In the genomic region with DNA sequence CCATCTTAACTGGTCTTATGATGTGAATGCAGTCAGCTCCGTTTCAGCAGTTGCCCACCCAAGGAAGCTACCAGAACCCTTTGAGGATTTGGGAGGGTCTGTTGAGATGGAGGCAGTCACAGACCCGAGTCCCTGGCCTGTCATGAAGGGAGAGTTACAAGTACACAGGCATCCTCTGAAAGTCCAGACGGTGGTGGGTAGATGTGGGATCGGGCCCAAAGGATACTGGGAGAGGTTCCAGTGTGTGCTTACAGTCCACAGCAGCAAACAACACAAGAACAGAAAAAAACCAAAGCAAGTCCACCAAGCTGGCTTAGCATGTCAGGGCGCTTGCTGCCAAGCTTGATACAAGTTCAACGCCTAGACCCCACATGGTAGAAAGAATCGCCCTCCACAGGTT, we compare ENCODE assay signal across 16 mouse cellular contexts. TPM values are rescaled to one million over a fixed set of nuclear protein-coding genes. Genes with fewer than 3 reads are reported as not detected.
DNase-seq lines count a peak whose midpoint lies in the region.
"Had no signal": no experiment of that assay in that cellular context is flagged by ENCODE, and none has a peak within 500 bp of the region (broad histone marks: within the 10 kb centered on the region; RNA-seq: fewer than 3 reads in every experiment).

No protein-coding gene starts in this region.

- DNase-seq in frontal cortex, postnatal 36 days (ENCODE audit: low spot score in 2 of 2): peak; percentile 44 to 70
- DNase-seq in frontal cortex, postnatal 25 days (ENCODE audit: low spot score in 2 of 2): no peak
- peak; percentile 58 to 69 for DNase-seq in left cerebral cortex, adult 18-20 months (ENCODE audit: low spot score in 2 of 2)
- no peak for DNase-seq in left cerebral cortex, adult 11 months (ENCODE audit: low spot score)
- peak; percentile 67 for DNase-seq in right cerebral cortex, adult 18-20 months
- no peak for DNase-seq in right cerebral cortex, postnatal 36 days (ENCODE audit: low spot score in 2 of 2)
- DNase-seq in layer of hippocampus, adult 9-11 months: peak; percentile 61
- DNase-seq in spleen, adult 18-20 months: no peak
- DNase-seq: adrenal gland, postnatal 10 days; cerebellum, adult 18-20 months; cerebellum, adult 9-11 months; cerebellum, postnatal 36 days; gastrocnemius, postnatal 10 days; heart, adult 18-20 months; heart, postnatal 10 days; heart, postnatal 4 days had no signal

RNA-seq across cellular contexts. Expression of a gene that starts 5.6 kb away (rescaled TPM):
- 10 to 100 TPM; 25.3 to 25.6 TPM for total RNA-seq in left cerebral cortex, adult 18-20 months (2021)

RNA-seq across cellular contexts. Expression of a gene that starts 12.3 kb away (rescaled TPM):
- 10 to 100 TPM; 12.7 to 14.8 TPM for total RNA-seq in left cerebral cortex, adult 18-20 months (2021)

RNA-seq across cellular contexts. Expression of a gene that starts 12.4 kb away (rescaled TPM):
- 10 to 100 TPM; 33.2 to 33.9 TPM for total RNA-seq in left cerebral cortex, adult 18-20 months (2021)

RNA-seq across cellular contexts. Expression of a gene that starts 48.9 kb away (rescaled TPM):
- total RNA-seq in left cerebral cortex, adult 18-20 months (2021): 10 to 100 TPM; 59.7 to 69.2 TPM

Comparison
In these comparisons a context has a peak if more than half of its experiments do, and no peak if none do; other contexts are left out.
1. DNase-seq: peak in frontal cortex, postnatal 36 days (2 of 2), left cerebral cortex, adult 18-20 months (2 of 2), right cerebral cortex, adult 18-20 months (single experiment) and layer of hippocampus, adult 9-11 months (single experiment); none in frontal cortex, postnatal 25 days (0 of 2), left cerebral cortex, adult 11 months (single experiment), right cerebral cortex, postnatal 36 days (0 of 2) and spleen, adult 18-20 months (0 of 2).